ENCODE assay signal across 27 mouse cellular contexts in the genomic region with DNA sequence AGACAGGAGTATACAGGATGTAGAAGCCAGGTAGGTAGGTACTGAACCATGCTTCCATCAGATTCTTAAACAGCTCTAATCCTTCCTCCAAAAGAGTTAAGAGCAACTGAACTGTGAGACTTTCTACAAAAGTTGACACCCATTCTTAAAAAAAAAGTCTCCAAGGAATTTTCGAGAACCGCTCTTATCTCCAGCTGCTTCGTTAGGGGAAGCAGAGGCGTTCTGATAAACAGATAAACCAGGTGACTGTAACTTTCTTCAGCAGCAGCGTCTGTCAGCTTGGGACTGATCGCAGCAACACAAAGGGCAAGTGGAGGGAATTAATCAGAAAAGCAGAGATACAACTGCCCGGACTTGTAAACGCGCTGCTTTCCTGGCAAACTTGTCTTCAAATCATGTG. TPM values are rescaled to one million over a fixed set of nuclear protein-coding genes. Genes with fewer than 3 reads are reported as not detected.
DNase-seq lines count a peak whose midpoint lies in the region; ATAC-seq lines count a peak whose summit lies in the region.
"Had no signal": no experiment of that assay in that cellular context is flagged by ENCODE, and none has a peak within 500 bp of the region (broad histone marks: within the 10 kb centered on the region; RNA-seq: fewer than 3 reads in every experiment).

No protein-coding gene starts in this region.

- 26% methylated on average over 9 of the region's 9 CpGs for WGBS in heart, embryonic 13.5 days
- WGBS in heart, embryonic 10.5 days: 19% methylated on average over 9 of the region's 9 CpGs
- 64% methylated on average over 9 of the region's 9 CpGs for WGBS in forebrain, embryonic 15.5 days

- peak; percentile 89 for DNase-seq in heart, adult 11 months
- no peak for DNase-seq in heart, postnatal 25 days (ENCODE audit: low spot score)
- DNase-seq in heart, embryonic 10.5 days (ENCODE audit: low spot score): no peak
- DNase-seq: adrenal gland, adult 2 months; adrenal gland, postnatal 14 days; cerebellum, adult 11-12 months; cerebellum, adult 8-10 months; cerebellum, postnatal 10 days; cerebellum, postnatal 36 days; forebrain, postnatal 0 days; gastrocnemius, postnatal 36 days; heart, postnatal 36 days; kidney, adult 11 months; kidney, adult 8-10 months had no signal

- H3K4me1 ChIP-seq in heart, embryonic 13.5 days: peaks cover 59% of the 10 kb centered on the region
- peaks cover 35% of the 10 kb centered on the region for H3K4me1 ChIP-seq in heart, embryonic 10.5 days
- peaks cover 19% of the 10 kb centered on the region; the same call in 1 of the 2 replicates for H3K4me1 ChIP-seq in brown adipose tissue, adult 24 weeks (ENCODE audit: control insufficient read depth, insufficient read depth, insufficient read length, low read length)
- H3K4me1 ChIP-seq in forebrain, embryonic 15.5 days: peaks cover 55% of the 10 kb centered on the region

- H3K4me3 ChIP-seq in heart, embryonic 13.5 days: no peak overlapping the region
- no peak overlapping the region for H3K4me3 ChIP-seq in heart, embryonic 10.5 days
- 0 out of 2 replicates have a peak overlapping the region, but pooled peaks have one; percentile 2 for H3K4me3 ChIP-seq in brown adipose tissue, adult 24 weeks (ENCODE audit: insufficient read depth, low read depth, low read length)
- no peak overlapping the region for H3K4me3 ChIP-seq in forebrain, embryonic 15.5 days
- H3K4me3 ChIP-seq: embryonic facial prominence, embryonic 12.5 days; erythroblast, embryonic 14.5 days; forebrain, embryonic 12.5 days; hindbrain, embryonic 10.5 days; hindbrain, embryonic 13.5 days; intestine, embryonic 15.5 days; kidney, embryonic 15.5 days had no signal

- H3K4me2 ChIP-seq in heart, embryonic 13.5 days: no peak overlapping the region
- no peak overlapping the region for H3K4me2 ChIP-seq in forebrain, embryonic 15.5 days (replicated peaks)
- H3K4me2 ChIP-seq: embryonic facial prominence, embryonic 12.5 days; forebrain, embryonic 12.5 days; heart, embryonic 11.5 days; hindbrain, embryonic 13.5 days; intestine, embryonic 15.5 days; kidney, embryonic 15.5 days had no signal

- no peak for ATAC-seq in heart, embryonic 13.5 days (ENCODE audit: extremely low read depth, insufficient number of reproducible peaks, low FRiP score, low TSS enrichment)
- no peak for ATAC-seq in forebrain, embryonic 15.5 days (replicated peaks)
- ATAC-seq: CD4-positive, CD25-positive, alpha-beta regulatory T cell, adult 4 months; forebrain, postnatal 0 days; hindbrain, embryonic 16.5 days; intestine, embryonic 15.5 days had no signal

- intact Hi-C loops in heart, postnatal 25 days (cut with DNase I): loop anchor here (10.0 kb wide), 1 partner anchor 569 kb away; a partner anchor contains a TSS

- H3K9me3 ChIP-seq in heart, embryonic 13.5 days: no peaks in the 10 kb centered on the region
- H3K9me3 ChIP-seq in heart, embryonic 10.5 days: no peaks in the 10 kb centered on the region
- no peaks in the 10 kb centered on the region for H3K9me3 ChIP-seq in forebrain, embryonic 15.5 days
- H3K9me3 ChIP-seq: embryonic facial prominence, embryonic 12.5 days; forebrain, embryonic 12.5 days; hindbrain, embryonic 13.5 days; intestine, embryonic 15.5 days; kidney, embryonic 15.5 days had no signal

- no peaks in the 10 kb centered on the region for H3K27me3 ChIP-seq in heart, embryonic 13.5 days (replicated peaks)
- H3K27me3 ChIP-seq in heart, embryonic 10.5 days (ENCODE audit: insufficient read depth, poor library complexity, severe bottlenecking): no peaks in the 10 kb centered on the region
- H3K27me3 ChIP-seq in forebrain, embryonic 15.5 days: no peaks in the 10 kb centered on the region
- H3K27me3 ChIP-seq: embryonic facial prominence, embryonic 12.5 days; forebrain, embryonic 12.5 days; hindbrain, embryonic 13.5 days; intestine, embryonic 15.5 days; kidney, embryonic 15.5 days had no signal

- H3K36me3 ChIP-seq in heart, embryonic 13.5 days: peaks cover 7% of the 10 kb centered on the region
- H3K36me3 ChIP-seq in heart, embryonic 10.5 days: peaks cover 14% of the 10 kb centered on the region
- no peaks in the 10 kb centered on the region for H3K36me3 ChIP-seq in forebrain, embryonic 15.5 days
- H3K36me3 ChIP-seq: intestine, embryonic 15.5 days had no signal

- H3K27ac ChIP-seq in heart, embryonic 13.5 days (replicated peaks): no peak overlapping the region
- no peak overlapping the region for H3K27ac ChIP-seq in heart, embryonic 10.5 days
- H3K27ac ChIP-seq in brown adipose tissue, adult 24 weeks (replicated peaks; ENCODE audit: low read depth, low read length): peak overlapping the region; percentile 46
- no peak overlapping the region for H3K27ac ChIP-seq in forebrain, embryonic 15.5 days (replicated peaks)
- H3K27ac ChIP-seq: embryonic facial prominence, embryonic 12.5 days; forebrain, embryonic 12.5 days; hindbrain, embryonic 10.5 days; hindbrain, embryonic 13.5 days; intestine, embryonic 15.5 days; kidney, embryonic 15.5 days had no signal

- H3K9ac ChIP-seq in heart, embryonic 13.5 days: peak overlapping the region; percentile 8; the same call in 1 of the 2 replicates
- H3K9ac ChIP-seq in forebrain, embryonic 15.5 days (replicated peaks): no peak overlapping the region
- H3K9ac ChIP-seq: embryonic facial prominence, embryonic 12.5 days; forebrain, embryonic 12.5 days; forebrain, postnatal 0 days; hindbrain, embryonic 13.5 days; intestine, embryonic 15.5 days; kidney, embryonic 15.5 days had no signal

RNA-seq across cellular contexts. Expression of a gene that starts 5.3 kb away (rescaled TPM):
- total RNA-seq in heart, postnatal 25 days (2021): 10 to 100 TPM; 14.5 to 16.3 TPM
- 19.0 and 20.2 TPM in 2 replicates for polyA plus RNA-seq in heart, embryonic 13.5 days (2015; fragmentation: Nextera tagmentation; extraction: Ambion mirVana)
- polyA plus RNA-seq in heart, embryonic 10.5 days (2016; fragmentation: Nextera tagmentation; extraction: Ambion mirVana): 20.1 and 32.1 TPM in 2 replicates
- 6.3 and 7.1 TPM in 2 replicates for polyA plus RNA-seq in brown adipose tissue, adult 24 weeks (2012; ENCODE audit: insufficient read depth, insufficient read length, missing spikeins)
- 63.6 and 66.6 TPM in 2 replicates for polyA plus RNA-seq in forebrain, embryonic 15.5 days (2015; fragmentation: Nextera tagmentation; extraction: Ambion mirVana)
